Mouse (Mus musculus) embryonic facial prominence, embryonic 14.5 days (tissue): ENCODE results near the gene Ssbp4. TPM values are rescaled to one million over a fixed set of nuclear protein-coding genes. Genes with fewer than 3 reads are reported as not detected.

Experiments
- ATAC-seq: fragments of 200-750 bp; cut with Nextera tagmentation; 2 replicates; pipeline ENCODE4 v1.8.0; 2017; ENCODE audit warnings: low read depth, moderate number of reproducible peaks, moderate TSS enrichment
- DNase-seq: peaks from one replicate; pipeline ENCODE4 v3.0.0-alpha.2; 2015; ENCODE audit warnings: low spot score
- H3K27ac ChIP-seq: fragments of 300-500 bp; sonication (generic); replicated peaks from 2 replicates; pipeline ENCODE4 v1.5.1; 2014; ENCODE audit warnings: low read depth, mild to moderate bottlenecking, low read length, moderate library complexity
- H3K27me3 ChIP-seq: fragments of 300-500 bp; sonication (generic); replicated peaks from 2 replicates; pipeline ENCODE4 v1.6.1; 2014; ENCODE audit warnings: low read length; ENCODE audit not compliant: control insufficient read depth, insufficient read depth
- H3K36me3 ChIP-seq: fragments of 300-500 bp; sonication (generic); 2 replicates; pipeline ENCODE4 v1.6.1; 2014; ENCODE audit warnings: low read length, mixed read lengths; ENCODE audit not compliant: control insufficient read depth, insufficient read depth
- H3K4me1 ChIP-seq: fragments of 300-500 bp; sonication (generic); 2 replicates; pipeline ENCODE4 v1.6.1; 2014; ENCODE audit warnings: antibody characterized with exemption, low read length; ENCODE audit not compliant: control insufficient read depth, insufficient read depth
- H3K4me2 ChIP-seq: fragments of 300-500 bp; sonication (generic); 2 replicates; pipeline ENCODE4 v1.6.1; 2014; ENCODE audit warnings: low read depth, mild to moderate bottlenecking, low read length, moderate library complexity, mixed read lengths
- H3K4me3 ChIP-seq: fragments of 300-500 bp; sonication (generic); 2 replicates; pipeline ENCODE4 v1.5.1; 2014; ENCODE audit warnings: low read depth, mild to moderate bottlenecking, low read length
- H3K9ac ChIP-seq: fragments of 300-500 bp; sonication (generic); 2 replicates; pipeline ENCODE4 v1.6.1; 2014; ENCODE audit warnings: low read depth, mild to moderate bottlenecking, low read length, moderate library complexity, mixed read lengths
- H3K9me3 ChIP-seq: fragments of 300-500 bp; sonication (generic); 2 replicates; pipeline ENCODE4 v1.6.1; 2016; ENCODE audit warnings: low read length; ENCODE audit not compliant: control insufficient read depth
- WGBS: fragments of 180-500 bp; shearing (Covaris S2); extraction: QIAGEN DNeasy Blood & Tissue Kit; methylation state at CpG from one replicate; pipeline ENCODE4 v1.1.7; 2014; 5-methylcytosine and 5-hydroxymethylcytosine counted together
- polyA plus RNA-seq: library from polyadenylated mRNA; unstranded; fragments of >200 nt; fragmentation: Nextera tagmentation; extraction: Ambion mirVana; gene quantifications from 2 replicates; pipeline ENCODE4 v1.2.1, GENCODE M21; 2014

Ssbp4 gene
- polyA plus RNA-seq, 1 experiment from 2014 or later = 120 TPM

DNA sequence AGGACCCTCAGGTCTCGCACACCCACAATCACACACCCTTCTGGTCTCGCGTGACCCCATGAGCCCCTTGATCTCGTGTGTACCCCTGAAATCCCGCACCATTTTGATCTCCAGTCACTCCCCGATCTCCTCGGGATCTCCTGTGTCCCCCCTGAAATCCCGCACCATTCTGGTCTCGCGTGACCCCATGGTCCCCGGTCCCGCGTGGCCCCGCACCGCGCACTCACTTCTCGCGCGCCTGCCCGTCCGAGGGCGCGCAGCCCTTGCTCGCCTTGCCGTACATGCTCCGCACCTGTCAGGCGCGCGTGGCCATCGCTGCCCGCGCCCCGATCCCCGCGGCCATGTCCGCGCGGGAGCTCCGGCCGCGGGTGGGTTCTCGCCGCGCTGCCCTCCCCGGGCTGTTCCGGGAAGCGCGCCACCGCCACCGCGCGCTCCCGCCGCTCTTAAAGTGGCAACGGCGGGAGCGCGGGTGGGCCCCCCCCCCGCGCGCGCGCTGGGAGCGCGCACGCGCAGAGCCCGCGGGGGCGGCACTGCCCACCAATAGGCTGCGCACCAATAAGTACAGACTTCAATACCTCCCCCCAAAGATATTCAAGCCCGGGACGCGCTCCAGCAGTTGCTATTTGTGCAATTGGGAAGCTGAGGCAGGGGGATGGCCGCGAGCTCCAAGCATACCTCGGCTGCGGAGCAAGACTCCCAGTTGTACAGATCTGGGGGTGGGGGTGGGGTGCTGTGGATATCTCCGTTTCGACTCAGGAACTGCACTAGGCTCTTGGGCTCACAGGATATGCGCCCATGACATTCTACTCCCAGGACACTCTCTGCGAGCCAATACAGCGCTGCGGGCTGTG, 549 bp downstream of the Ssbp4 start:
- peaks cover 21% of the 10 kb centered on the region for H3K4me1 ChIP-seq
- WGBS = 2% methylated on average over 50 of the region's 84 CpGs
- DNase-seq = peak; percentile 85

GRCm38 (mm10) chr8:70607603-70607897, 1.1 kb downstream of the Ssbp4 start:
- Histone ChIP-seq H3K4me2 (peak overlapping the region; percentile 83), H3K27ac (0 out of 2 replicates have a peak overlapping the region, but pooled peaks have one; percentile 99), H3K4me3 (peak overlapping the region; percentile 80), H3K9me3 (no peaks in the 10 kb centered on the region), H3K4me1 (peaks cover 21% of the 10 kb centered on the region), H3K36me3 (peaks cover 3% of the 10 kb centered on the region; the same call in 1 of the 2 replicates), H3K27me3 (no peaks in the 10 kb centered on the region), H3K9ac (peak overlapping the region; percentile 93)
- ATAC-seq (no peak), DNase-seq (no peak)
- WGBS = 20% methylated on average over 6 of the region's 6 CpGs

More for the DNA sequence above, 549 bp downstream of the Ssbp4 start:
- Histone ChIP-seq H3K9ac (peak overlapping the region; percentile 93), H3K27me3 (no peaks in the 10 kb centered on the region), H3K4me2 (peak overlapping the region; percentile 83), H3K36me3 (no peaks in the 10 kb centered on the region), H3K27ac (peak overlapping the region; percentile 99), H3K9me3 (no peaks in the 10 kb centered on the region), H3K4me3 (peak overlapping the region; percentile 80)
- no peak for ATAC-seq

GRCm38 (mm10) chr8:70606780-70607602, 1.7 kb downstream of the Ssbp4 start:
- Histone ChIP-seq H3K9me3 (no peaks in the 10 kb centered on the region), H3K27me3 (no peaks in the 10 kb centered on the region), H3K4me1 (peaks cover 21% of the 10 kb centered on the region), H3K36me3 (peaks cover 8% of the 10 kb centered on the region; the same call in 1 of the 2 replicates), H3K4me2 (peak overlapping the region; percentile 83), H3K9ac (peak overlapping the region; percentile 93), H3K4me3 (peak overlapping the region; percentile 80), H3K27ac (0 out of 2 replicates have a peak overlapping the region, but pooled peaks have one; percentile 99)
- DNase-seq = no peak
- ATAC-seq = no peak
- WGBS = 56% methylated on average over 18 of the region's 18 CpGs

- ATAC-seq = no peak
- H3K4me1 ChIP-seq = peaks cover 25% of the 10 kb centered on the region
- no peak overlapping the region for H3K9ac ChIP-seq
- no peaks in the 10 kb centered on the region for H3K27me3 ChIP-seq
- no peak overlapping the region for H3K27ac ChIP-seq
- peaks cover 11% of the 10 kb centered on the region; the same call in 1 of the 2 replicates for H3K36me3 ChIP-seq
- no peak for DNase-seq
- WGBS = 83% methylated on average over 9 of the region's 9 CpGs
- H3K4me3 ChIP-seq = no peak overlapping the region
- H3K4me2 ChIP-seq = peak overlapping the region; percentile 83
- no peaks in the 10 kb centered on the region for H3K9me3 ChIP-seq
Observed at GRCm38 (mm10) chr8:70605871-70606779, 2.5 kb downstream of the Ssbp4 start.

GRCm38 (mm10) chr8:70604558-70604957, 4.1 kb downstream of the Ssbp4 start:
- no peak overlapping the region for H3K4me3 ChIP-seq
- no peak overlapping the region for H3K4me2 ChIP-seq
- ATAC-seq (no peak), DNase-seq (no peak)
- no peak overlapping the region for H3K9ac ChIP-seq
- no peak overlapping the region for H3K27ac ChIP-seq
- peaks cover 27% of the 10 kb centered on the region for H3K4me1 ChIP-seq
- H3K9me3 ChIP-seq = no peaks in the 10 kb centered on the region
- WGBS = 81% methylated on average over 7 of the region's 7 CpGs
- no peaks in the 10 kb centered on the region for H3K27me3 ChIP-seq
- peaks cover 11% of the 10 kb centered on the region; the same call in 1 of the 2 replicates for H3K36me3 ChIP-seq

GRCm38 (mm10) chr8:70602139-70602811, 6.4 kb downstream of the Ssbp4 start:
- H3K9me3 ChIP-seq = no peaks in the 10 kb centered on the region
- no peak overlapping the region for H3K4me2 ChIP-seq
- H3K4me3 ChIP-seq = no peak overlapping the region
- peaks cover 11% of the 10 kb centered on the region for H3K36me3 ChIP-seq
- ATAC-seq (no peak), DNase-seq (no peak)
- H3K27me3 ChIP-seq = no peaks in the 10 kb centered on the region
- 95% methylated on average over 13 of the region's 13 CpGs for WGBS
- no peak overlapping the region for H3K9ac ChIP-seq
- no peak overlapping the region for H3K27ac ChIP-seq
- H3K4me1 ChIP-seq = peaks cover 24% of the 10 kb centered on the region

GRCm38 (mm10) chr8:70601271-70601649, 7.4 kb downstream of the Ssbp4 start:
- DNase-seq = peak; percentile 94
- Histone ChIP-seq H3K4me1 (peaks cover 23% of the 10 kb centered on the region), H3K36me3 (peaks cover 21% of the 10 kb centered on the region), H3K9ac (peak overlapping the region; percentile 45; the same call in 1 of the 2 replicates), H3K27ac (peak overlapping the region; percentile 44; the same call in 1 of the 2 replicates), H3K27me3 (no peaks in the 10 kb centered on the region), H3K4me2 (peak overlapping the region; percentile 52), H3K9me3 (no peaks in the 10 kb centered on the region), H3K4me3 (peak overlapping the region; percentile 17)
- WGBS = 2% methylated on average over 22 of the region's 26 CpGs
- peak; percentile 34; the same call in 1 of the 2 replicates for ATAC-seq
